Mouse (Mus musculus): ENCODE data around the gene Mycbpap. TPM values are rescaled to one million over a fixed set of nuclear protein-coding genes. Genes with fewer than 3 reads are reported as not detected.

Mycbpap gene
- total RNA-seq, 2 experiments from 2014 or later = 1.4 to 2.1 TPM

DNA sequence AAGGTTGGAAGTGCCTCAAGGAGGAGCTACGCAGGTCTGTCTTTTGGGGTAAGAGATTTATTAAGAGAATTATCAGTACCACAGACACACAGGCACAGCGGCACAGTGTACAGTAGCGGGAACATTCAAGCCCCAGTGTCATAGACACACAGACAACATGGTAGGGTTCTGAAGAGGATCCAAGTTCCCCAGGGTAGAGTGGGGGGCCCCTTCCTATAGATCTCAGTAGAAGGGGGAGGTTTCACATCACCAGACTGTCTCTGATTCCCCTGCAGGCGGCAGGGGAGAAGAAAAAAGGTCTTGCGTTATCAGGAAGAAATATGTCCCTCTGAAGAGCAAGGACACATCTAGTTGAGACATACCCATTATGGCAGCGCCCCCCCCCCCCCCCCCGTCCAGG, 18.2 kb upstream of the Mycbpap start:
- DNase-seq = no peak
- intact Hi-C loops (cut with DNase I) = loop anchor here (5.0 kb wide), 4 partner anchors 37 to 197 kb away; no protein-coding TSS in a partner anchor

GRCm38 (mm10) chr11:94538733-94539292, 17.3 kb upstream of the Mycbpap start:
- no peak for DNase-seq
- intact Hi-C loops (cut with DNase I) = no loop called here

DNA sequence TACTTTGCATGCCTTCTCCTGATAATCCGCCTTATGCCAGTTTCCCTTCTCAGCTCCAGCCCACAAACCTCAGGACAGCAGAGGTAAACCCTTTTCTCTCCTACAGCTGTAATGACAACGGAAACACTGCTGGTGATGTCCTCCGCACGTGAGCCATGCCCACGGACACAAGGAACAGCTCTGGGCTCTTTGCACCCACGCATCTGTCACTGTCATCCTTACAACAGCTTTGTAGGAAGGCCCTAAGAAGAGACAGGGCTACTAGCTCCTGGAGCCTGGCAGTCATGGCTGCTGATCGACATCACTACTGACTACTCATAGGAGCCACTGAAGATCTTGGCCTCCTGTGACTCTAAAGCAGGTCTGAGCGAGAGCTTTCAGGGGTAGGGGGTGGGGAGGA, 11.6 kb upstream of the Mycbpap start:
- DNase-seq = no peak
- intact Hi-C loops (cut with DNase I) = no loop called here

- DNase-seq = no peak
- intact Hi-C loops (cut with DNase I) = no loop called here
These were observed 7.3 kb upstream of the Mycbpap start for GRCm38 (mm10) chr11:94528879-94529278.

GRCm38 (mm10) chr11:94526171-94526879, 4.8 kb upstream of the Mycbpap start:
- intact Hi-C loops (cut with DNase I) = no loop called here
- peak; percentile 10 to 36 for DNase-seq

DNA sequence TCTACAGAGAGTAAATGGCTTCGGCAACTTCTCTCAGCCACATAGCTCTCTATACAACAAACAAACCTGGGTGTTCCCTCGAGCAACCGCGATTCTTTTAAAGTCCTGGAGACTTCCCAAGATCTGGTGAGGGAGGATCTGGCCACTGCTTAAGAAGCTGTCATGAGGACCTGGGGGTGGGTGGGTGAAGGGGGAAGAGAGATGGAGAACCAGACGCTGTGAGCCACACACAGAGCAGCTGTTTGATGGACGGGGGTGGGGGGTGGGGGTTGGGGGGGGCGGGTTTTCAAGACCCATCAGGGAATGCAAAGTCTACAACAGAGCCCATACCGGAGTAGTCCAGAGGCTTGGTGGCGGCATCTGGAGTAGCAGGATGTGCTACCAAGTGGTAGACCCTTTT, 8.1 kb downstream of the Mycbpap start:
- DNase-seq = no peak

DNA sequence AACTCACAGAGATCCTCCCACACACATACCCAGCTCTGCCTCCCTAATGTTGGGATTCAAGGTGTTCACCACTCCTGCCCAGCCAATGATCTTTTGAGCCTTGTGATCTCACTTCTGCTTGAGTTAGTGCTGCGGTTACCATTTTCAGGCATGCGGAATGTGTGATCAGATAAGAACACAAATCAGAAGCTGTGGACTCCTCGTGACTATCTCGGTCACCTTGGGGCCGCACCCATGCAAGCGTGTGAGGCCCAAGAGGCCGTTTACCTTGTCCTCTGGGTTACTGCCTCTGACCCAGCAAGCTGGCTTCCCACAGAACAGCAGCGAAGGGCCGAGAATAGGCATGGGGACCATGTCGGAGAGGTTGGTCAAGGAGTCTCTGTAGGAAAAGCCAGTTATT, 12.6 kb downstream of the Mycbpap start:
- intact Hi-C loops (cut with DNase I) = no loop called here

More for the DNA sequence above, 8.1 kb downstream of the Mycbpap start:
- intact Hi-C loops (cut with DNase I) = no loop called here

DNA sequence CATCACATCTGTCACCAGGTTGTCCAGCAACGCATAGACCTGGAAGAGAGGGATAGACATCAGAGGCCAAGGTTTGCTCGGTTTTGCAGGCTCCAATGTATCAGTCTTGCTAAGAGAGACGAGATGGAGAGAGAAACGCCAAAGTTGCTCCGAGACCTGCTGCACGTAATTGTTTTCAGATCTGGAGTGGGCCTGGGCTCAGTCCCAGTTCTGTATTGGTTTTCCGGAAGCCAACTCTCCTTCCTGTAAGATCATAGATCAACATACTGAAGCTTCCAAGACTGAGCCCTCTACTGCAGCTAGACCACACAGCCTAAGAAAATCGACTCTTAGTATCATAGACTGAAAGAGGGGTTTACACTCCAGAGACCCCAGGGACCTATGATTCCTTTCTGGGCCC, 20.1 kb downstream of the Mycbpap start:
- DNase-seq = no peak
- intact Hi-C loops (cut with DNase I) = loop anchor here (5.0 kb wide), 1 partner anchor 41 kb away; no protein-coding TSS in a partner anchor

More for the DNA sequence above, 12.6 kb downstream of the Mycbpap start:
- no peak for DNase-seq

GRCm38 (mm10) chr11:94500362-94500761, 21.2 kb downstream of the Mycbpap start:
- no peak for DNase-seq
- intact Hi-C loops (cut with DNase I) = loop anchor here (5.0 kb wide), 1 partner anchor 42 kb away; no protein-coding TSS in a partner anchor

GRCm38 (mm10) chr11:94499661-94500152, 21.8 kb downstream of the Mycbpap start, which contains the start of gene Epn3:
TSS of gene Epn3 (minus strand) at chr11:94499974.
- intact Hi-C loops (cut with DNase I) = loop anchor here (5.0 kb wide), 1 partner anchor 43 kb away; no protein-coding TSS in a partner anchor
- peak; percentile 48 to 54 for DNase-seq

- DNase-seq = no peak
- intact Hi-C loops (cut with DNase I) = no loop called here
These were observed 22.5 kb downstream of the Mycbpap start for GRCm38 (mm10) chr11:94499035-94499434.

DNA sequence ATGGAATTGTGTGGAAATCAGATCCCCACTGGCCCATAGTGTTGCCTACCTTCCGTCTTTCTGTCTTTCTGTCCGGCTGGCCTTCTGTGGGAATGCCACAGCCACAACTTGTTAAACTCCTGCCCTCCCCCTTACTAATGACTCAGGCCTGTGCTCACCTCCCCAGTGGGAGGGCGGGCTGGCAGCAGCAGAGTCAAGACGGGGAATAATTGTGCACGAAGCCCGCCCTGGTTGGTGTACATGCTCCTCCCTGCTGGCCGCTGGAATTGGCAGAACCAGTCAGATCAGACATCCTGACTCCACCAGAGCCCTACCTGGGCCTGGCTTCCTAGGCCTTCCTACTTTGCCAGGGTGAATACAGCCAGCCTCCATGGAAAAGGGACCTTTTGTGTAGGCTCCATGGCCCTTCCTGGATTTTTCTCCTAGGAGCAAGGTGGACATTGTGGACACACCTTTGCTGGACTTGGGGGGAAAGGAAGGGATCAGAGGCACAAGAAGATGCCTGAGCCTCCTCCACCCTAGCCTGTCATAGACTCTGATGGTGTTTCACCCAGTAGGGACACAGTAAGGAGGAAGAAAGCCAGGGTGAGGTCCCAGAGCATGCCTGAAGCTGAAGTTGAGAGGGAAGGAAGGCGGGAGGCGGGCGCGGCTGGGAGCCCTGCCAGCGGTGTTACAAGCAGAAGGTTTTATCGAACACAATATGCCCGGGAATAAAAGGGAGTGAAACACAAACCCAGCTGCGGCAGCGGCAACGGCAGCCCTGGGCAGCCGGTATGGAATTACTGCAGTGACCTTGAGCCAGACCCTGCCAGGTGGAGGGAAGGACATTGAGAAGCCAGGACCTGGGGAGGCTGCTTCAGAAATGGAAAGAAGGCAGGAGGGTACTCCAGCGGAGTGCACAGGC, 23.2 kb downstream of the Mycbpap start:
- DNase-seq = peak; percentile 58 to 68
- intact Hi-C loops (cut with DNase I) = no loop called here

DNA sequence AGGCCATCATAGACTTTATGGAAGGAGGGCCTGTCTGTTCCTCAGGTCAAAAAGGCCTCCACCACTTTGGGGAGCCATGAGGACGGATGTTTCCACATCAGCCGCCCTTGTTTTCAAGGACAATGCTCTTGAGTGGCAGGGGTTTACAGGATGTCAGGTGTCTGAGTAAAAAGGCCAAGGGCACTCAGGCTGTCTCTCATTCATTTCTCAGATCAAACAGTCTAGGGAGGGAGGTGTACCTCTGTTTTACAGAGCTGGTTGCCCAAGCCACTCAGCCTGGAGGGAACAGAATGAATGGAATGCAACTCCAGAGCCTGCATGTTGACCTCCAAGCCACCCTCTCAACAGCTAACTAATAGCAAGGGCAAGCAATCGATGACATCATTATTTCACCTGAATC, 26.1 kb downstream of the Mycbpap start:
- DNase-seq = peak in 1 of 2 experiments; percentile 38
- intact Hi-C loops (cut with DNase I) = no loop called here

DNA sequence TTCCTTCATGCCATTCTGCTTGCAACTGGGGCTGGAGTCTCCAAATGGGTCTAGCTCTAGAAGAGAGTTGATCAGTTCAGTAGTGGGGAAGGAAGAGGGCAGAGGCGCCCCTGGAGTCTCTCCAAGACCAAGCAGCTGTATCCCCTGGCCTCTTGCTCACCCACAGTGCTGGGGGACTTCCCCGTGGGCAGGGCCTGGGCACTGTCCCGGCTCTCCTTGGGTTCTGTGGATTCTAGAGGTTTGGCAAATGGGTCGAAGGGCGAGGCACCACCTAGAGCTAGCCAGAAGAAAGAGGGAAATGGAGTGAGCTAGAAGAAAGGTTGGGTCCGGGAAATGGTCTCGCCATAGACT, 29.8 kb downstream of the Mycbpap start:
- intact Hi-C loops (cut with DNase I) = no loop called here

GRCm38 (mm10) chr11:94491035-94491748, 30.4 kb downstream of the Mycbpap start:
- peak in 1 of 2 experiments; percentile 22 for DNase-seq
- intact Hi-C loops (cut with DNase I) = no loop called here

More for the DNA sequence above, 29.8 kb downstream of the Mycbpap start:
- no peak for DNase-seq

- intact Hi-C loops (cut with DNase I) = loop anchor here (5.0 kb wide), 1 partner anchor 362 kb away; no protein-coding TSS in a partner anchor
- no peak for DNase-seq
These were observed 31.8 kb downstream of the Mycbpap start for GRCm38 (mm10) chr11:94489745-94490144.

DNA sequence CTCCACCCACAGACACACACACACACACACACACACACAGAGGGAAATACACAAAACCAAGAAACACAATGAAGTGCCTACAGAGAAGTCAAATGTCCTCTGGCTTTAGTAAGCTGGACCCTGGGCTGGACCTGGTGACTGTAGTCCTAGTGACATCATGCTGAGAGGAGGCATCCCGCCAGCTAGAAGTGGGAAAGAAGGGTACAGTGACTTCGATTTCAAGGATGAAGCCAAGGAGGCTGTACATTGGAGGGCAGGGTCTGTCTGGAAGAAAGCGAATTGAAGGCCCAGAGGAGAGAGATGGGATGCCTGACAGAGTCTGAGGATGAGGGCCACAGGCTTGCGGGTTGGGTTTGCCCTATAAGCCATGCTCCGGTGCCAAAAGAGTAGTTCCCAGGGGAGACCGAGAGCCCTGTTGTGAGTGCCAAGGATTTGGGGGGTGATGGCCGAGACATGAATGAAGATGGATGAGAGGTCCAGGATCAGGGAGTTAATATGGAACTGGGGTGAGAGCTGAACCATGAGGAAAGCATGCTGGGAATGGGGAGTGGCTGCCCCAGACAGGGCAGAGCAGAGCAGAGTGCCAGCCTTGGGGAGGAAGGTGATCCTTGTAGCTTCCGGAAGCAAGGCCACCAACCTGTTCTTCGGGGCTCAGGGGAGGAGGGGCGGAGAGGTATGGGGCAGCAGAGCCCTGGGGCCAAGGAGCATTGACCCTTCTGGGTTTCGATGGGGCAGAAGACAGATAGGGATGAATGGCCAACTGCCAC, 32.6 kb downstream of the Mycbpap start:
- no peak for DNase-seq
- intact Hi-C loops (cut with DNase I) = loop anchor here (5.0 kb wide), 1 partner anchor 362 kb away; no protein-coding TSS in a partner anchor

DNA sequence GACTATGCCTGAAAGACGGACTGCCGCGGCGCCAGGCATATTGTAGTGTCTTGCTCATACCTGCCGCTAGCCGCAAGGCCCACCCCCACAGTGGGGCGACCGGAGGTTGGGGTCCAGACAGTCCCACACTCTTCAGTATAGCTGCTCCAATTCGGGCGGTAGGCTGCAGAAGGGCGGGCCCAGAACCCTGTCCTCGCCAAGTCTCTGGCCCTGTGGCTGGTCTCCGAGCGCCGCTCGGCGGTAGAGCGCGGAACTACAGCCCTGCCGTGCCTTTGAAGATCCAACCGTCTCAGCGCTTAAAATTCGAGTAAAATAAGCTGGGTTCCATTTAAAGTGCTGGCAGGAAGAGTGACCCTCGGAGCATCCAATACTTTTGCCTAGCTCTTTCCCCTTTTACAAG, 35.5 kb downstream of the Mycbpap start, which contains the start of gene Spata20:
Gene Spata20 (minus strand): TSS at position 179 of the 400 bp plus-strand sequence.
- intact Hi-C loops (cut with DNase I) = loop anchor here (1.0 to 5.0 kb wide), 4 partner anchors 66 to 359 kb away; no protein-coding TSS in a partner anchor
- peak; percentile 88 to 94 for DNase-seq

DNA sequence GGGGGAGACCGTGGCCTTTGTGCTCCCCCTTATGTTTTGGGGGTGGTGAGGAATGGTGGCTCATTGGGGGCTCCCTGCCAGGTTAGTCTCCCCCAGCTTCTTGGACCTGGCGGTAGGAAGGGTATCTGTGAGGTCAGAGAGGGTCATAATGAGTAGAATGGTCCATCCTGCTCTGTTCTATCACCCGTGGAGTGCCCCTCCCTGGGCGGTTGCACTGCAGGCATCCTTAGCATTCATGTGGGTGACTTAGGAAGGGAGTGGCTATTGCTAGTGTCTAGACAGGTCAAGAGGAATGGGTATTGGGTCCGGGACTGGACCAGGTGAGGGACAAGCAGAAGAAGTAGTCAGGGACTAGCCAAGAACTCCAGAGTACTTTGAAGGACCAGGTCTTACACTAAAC, 36.3 kb downstream of the Mycbpap start:
- no peak for DNase-seq
- intact Hi-C loops (cut with DNase I) = loop anchor here (5.0 kb wide), 1 partner anchor 358 kb away; no protein-coding TSS in a partner anchor
